24 mouse cellular contexts compared by ENCODE assay signal in genomic region chr13:39903319-39903718, GRCm38 (mm10).
DNase-seq lines count a peak whose midpoint lies in the region; ATAC-seq lines count a peak whose summit lies in the region.
"Had no signal": no experiment of that assay in that cellular context is flagged by ENCODE, and none has a peak within 500 bp of the region (broad histone marks: within the 10 kb centered on the region; RNA-seq: fewer than 3 reads in every experiment).

No protein-coding gene starts in this region.

- no peak for ATAC-seq in embryonic facial prominence, embryonic 14.5 days (ENCODE audit: low read depth)
- ATAC-seq in hindbrain, embryonic 11.5 days (ENCODE audit: low FRiP score) = no peak; the same call in 1 of the 2 replicates
- no peak for ATAC-seq in hindbrain, embryonic 13.5 days (ENCODE audit: low FRiP score)
- ATAC-seq in midbrain, embryonic 13.5 days = 0 out of 2 replicates have a peak, but pooled peaks have one; percentile 63
- no peak for ATAC-seq in midbrain, embryonic 16.5 days
- 0 out of 2 replicates have a peak, but pooled peaks have one; percentile 39 for ATAC-seq in midbrain, embryonic 15.5 days (replicated peaks)
- ATAC-seq: CD4-positive, CD25-positive, alpha-beta regulatory T cell, adult 4 months; hindbrain, embryonic 16.5 days; intestine, embryonic 15.5 days had no signal

- H3K36me3 ChIP-seq in embryonic facial prominence, embryonic 14.5 days (ENCODE audit: control insufficient read depth, insufficient read depth, low read length) = no peaks in the 10 kb centered on the region
- H3K36me3 ChIP-seq in embryonic facial prominence, embryonic 10.5 days (replicated peaks) = no peaks in the 10 kb centered on the region
- H3K36me3 ChIP-seq in hindbrain, embryonic 11.5 days (ENCODE audit: control insufficient read depth, insufficient read depth, low read length) = no peaks in the 10 kb centered on the region
- H3K36me3 ChIP-seq in hindbrain, embryonic 13.5 days = no peaks in the 10 kb centered on the region
- no peaks in the 10 kb centered on the region for H3K36me3 ChIP-seq in midbrain, embryonic 13.5 days
- no peaks in the 10 kb centered on the region for H3K36me3 ChIP-seq in midbrain, embryonic 16.5 days (ENCODE audit: control insufficient read depth, insufficient read depth, low read length)
- no peaks in the 10 kb centered on the region for H3K36me3 ChIP-seq in midbrain, embryonic 15.5 days (replicated peaks)
- H3K36me3 ChIP-seq: embryonic facial prominence, embryonic 15.5 days; G1E; heart, embryonic 13.5 days; intestine, embryonic 15.5 days had no signal

- no peak overlapping the region for H3K9ac ChIP-seq in embryonic facial prominence, embryonic 14.5 days (ENCODE audit: low read depth, low read length)
- H3K9ac ChIP-seq in hindbrain, embryonic 11.5 days (ENCODE audit: low read depth, low read length) = no peak overlapping the region
- H3K9ac ChIP-seq in hindbrain, embryonic 13.5 days = no peak overlapping the region
- H3K9ac ChIP-seq in midbrain, embryonic 13.5 days (replicated peaks) = no peak overlapping the region
- no peak overlapping the region for H3K9ac ChIP-seq in midbrain, embryonic 16.5 days (ENCODE audit: low read depth, low read length)
- H3K9ac ChIP-seq in midbrain, embryonic 15.5 days = no peak overlapping the region
- H3K9ac ChIP-seq: embryonic facial prominence, embryonic 15.5 days; heart, embryonic 13.5 days; intestine, embryonic 15.5 days had no signal

- no peaks in the 10 kb centered on the region for H3K4me1 ChIP-seq in embryonic facial prominence, embryonic 14.5 days (ENCODE audit: control insufficient read depth, insufficient read depth, low read length)
- H3K4me1 ChIP-seq in embryonic facial prominence, embryonic 10.5 days = peaks cover 7% of the 10 kb centered on the region
- no peaks in the 10 kb centered on the region for H3K4me1 ChIP-seq in hindbrain, embryonic 11.5 days (replicated peaks; ENCODE audit: control insufficient read depth, insufficient read depth, low read length)
- peaks cover 13% of the 10 kb centered on the region for H3K4me1 ChIP-seq in hindbrain, embryonic 13.5 days (replicated peaks)
- H3K4me1 ChIP-seq in midbrain, embryonic 13.5 days (replicated peaks) = peaks cover 12% of the 10 kb centered on the region
- H3K4me1 ChIP-seq in midbrain, embryonic 16.5 days (ENCODE audit: control insufficient read depth, insufficient read depth, low read length) = no peaks in the 10 kb centered on the region
- 0 out of 2 replicates have a peak, but pooled peaks cover 3% of the 10 kb centered on the region for H3K4me1 ChIP-seq in midbrain, embryonic 15.5 days
- H3K4me1 ChIP-seq: embryonic facial prominence, embryonic 15.5 days; intestine, embryonic 15.5 days had no signal

- WGBS in embryonic facial prominence, embryonic 14.5 days = 56% methylated on average over 3 of the region's 3 CpGs
- WGBS in embryonic facial prominence, embryonic 10.5 days = 59% methylated on average over 3 of the region's 3 CpGs
- 59% methylated on average over 3 of the region's 3 CpGs for WGBS in hindbrain, embryonic 11.5 days
- 33% methylated on average over 3 of the region's 3 CpGs for WGBS in hindbrain, embryonic 13.5 days
- WGBS in midbrain, embryonic 13.5 days = 29% methylated on average over 3 of the region's 3 CpGs
- WGBS in midbrain, embryonic 16.5 days = 40% methylated on average over 3 of the region's 3 CpGs
- 36% methylated on average over 3 of the region's 3 CpGs for WGBS in midbrain, embryonic 15.5 days

- no peak overlapping the region for H3K27ac ChIP-seq in embryonic facial prominence, embryonic 14.5 days (replicated peaks; ENCODE audit: low read depth, low read length)
- no peak overlapping the region for H3K27ac ChIP-seq in embryonic facial prominence, embryonic 10.5 days (replicated peaks)
- no peak overlapping the region for H3K27ac ChIP-seq in hindbrain, embryonic 11.5 days (ENCODE audit: low read depth, low read length)
- no peak overlapping the region for H3K27ac ChIP-seq in hindbrain, embryonic 13.5 days
- no peak overlapping the region for H3K27ac ChIP-seq in midbrain, embryonic 13.5 days
- H3K27ac ChIP-seq in midbrain, embryonic 16.5 days (ENCODE audit: low read length) = no peak overlapping the region
- no peak overlapping the region for H3K27ac ChIP-seq in midbrain, embryonic 15.5 days
- H3K27ac ChIP-seq: embryonic facial prominence, embryonic 15.5 days; gastrocnemius, adult 2 months; heart, embryonic 13.5 days; intestine, embryonic 15.5 days had no signal

- H3K4me2 ChIP-seq in embryonic facial prominence, embryonic 14.5 days (ENCODE audit: low read depth, low read length) = no peak overlapping the region
- H3K4me2 ChIP-seq in hindbrain, embryonic 11.5 days (replicated peaks; ENCODE audit: low read depth, low read length) = no peak overlapping the region
- no peak overlapping the region for H3K4me2 ChIP-seq in hindbrain, embryonic 13.5 days
- no peak overlapping the region for H3K4me2 ChIP-seq in midbrain, embryonic 13.5 days (replicated peaks)
- H3K4me2 ChIP-seq in midbrain, embryonic 16.5 days (ENCODE audit: low read length) = no peak overlapping the region
- H3K4me2 ChIP-seq in midbrain, embryonic 15.5 days = no peak overlapping the region
- H3K4me2 ChIP-seq: embryonic facial prominence, embryonic 15.5 days; heart, embryonic 13.5 days; intestine, embryonic 15.5 days had no signal

- peak; percentile 10 for DNase-seq in embryonic facial prominence, embryonic 14.5 days (ENCODE audit: low spot score)
- no peak for DNase-seq in embryonic facial prominence, embryonic 10.5 days (ENCODE audit: low spot score)
- DNase-seq in hindbrain, embryonic 11.5 days (ENCODE audit: low spot score) = peak; percentile 24
- no peak for DNase-seq in adrenal gland, postnatal 14 days
- DNase-seq: adrenal gland, adult 8-10 months; B cell, adult 2 months; cerebellum, adult 18-20 months; cerebellum, adult 9-11 months; cerebellum, postnatal 36 days; gastrocnemius, adult 2 months; gastrocnemius, postnatal 25 days; heart, postnatal 36 days; kidney, adult 18-20 months had no signal

- no peak overlapping the region for H3K4me3 ChIP-seq in embryonic facial prominence, embryonic 14.5 days (ENCODE audit: low read depth, low read length)
- H3K4me3 ChIP-seq in embryonic facial prominence, embryonic 10.5 days = no peak overlapping the region
- no peak overlapping the region for H3K4me3 ChIP-seq in hindbrain, embryonic 11.5 days (ENCODE audit: low read depth, low read length)
- H3K4me3 ChIP-seq in hindbrain, embryonic 13.5 days = no peak overlapping the region
- no peak overlapping the region for H3K4me3 ChIP-seq in midbrain, embryonic 13.5 days (replicated peaks)
- no peak overlapping the region for H3K4me3 ChIP-seq in midbrain, embryonic 16.5 days (ENCODE audit: low read depth, low read length)
- no peak overlapping the region for H3K4me3 ChIP-seq in midbrain, embryonic 15.5 days
- H3K4me3 ChIP-seq: embryonic facial prominence, embryonic 15.5 days; erythroblast, embryonic 14.5 days; gastrocnemius, adult 2 months; heart, embryonic 13.5 days; intestine, embryonic 15.5 days had no signal

- no peaks in the 10 kb centered on the region for H3K27me3 ChIP-seq in embryonic facial prominence, embryonic 14.5 days (replicated peaks; ENCODE audit: control insufficient read depth, insufficient read depth, low read length)
- H3K27me3 ChIP-seq in embryonic facial prominence, embryonic 10.5 days (replicated peaks; ENCODE audit: low read depth, poor library complexity, severe bottlenecking) = no peaks in the 10 kb centered on the region
- H3K27me3 ChIP-seq in hindbrain, embryonic 11.5 days (ENCODE audit: control insufficient read depth, insufficient read depth, low read length) = no peaks in the 10 kb centered on the region
- H3K27me3 ChIP-seq in hindbrain, embryonic 13.5 days = no peaks in the 10 kb centered on the region
- H3K27me3 ChIP-seq in midbrain, embryonic 13.5 days = no peaks in the 10 kb centered on the region
- H3K27me3 ChIP-seq in midbrain, embryonic 16.5 days (ENCODE audit: control insufficient read depth, insufficient read depth, low read depth, low read length) = no peaks in the 10 kb centered on the region
- H3K27me3 ChIP-seq in midbrain, embryonic 15.5 days (replicated peaks) = no peaks in the 10 kb centered on the region
- H3K27me3 ChIP-seq: embryonic facial prominence, embryonic 15.5 days; heart, embryonic 13.5 days; intestine, embryonic 15.5 days had no signal

- H3K9me3 ChIP-seq in embryonic facial prominence, embryonic 14.5 days (ENCODE audit: control insufficient read depth, low read length) = no peaks in the 10 kb centered on the region
- no peaks in the 10 kb centered on the region for H3K9me3 ChIP-seq in embryonic facial prominence, embryonic 10.5 days
- H3K9me3 ChIP-seq in hindbrain, embryonic 11.5 days (ENCODE audit: control insufficient read depth, low read length) = no peaks in the 10 kb centered on the region
- no peaks in the 10 kb centered on the region for H3K9me3 ChIP-seq in hindbrain, embryonic 13.5 days
- H3K9me3 ChIP-seq in midbrain, embryonic 13.5 days = no peaks in the 10 kb centered on the region
- no peaks in the 10 kb centered on the region for H3K9me3 ChIP-seq in midbrain, embryonic 16.5 days (replicated peaks; ENCODE audit: control insufficient read depth, low read length, poor library complexity, severe bottlenecking)
- no peaks in the 10 kb centered on the region for H3K9me3 ChIP-seq in midbrain, embryonic 15.5 days
- H3K9me3 ChIP-seq: embryonic facial prominence, embryonic 15.5 days; heart, embryonic 13.5 days; intestine, embryonic 15.5 days had no signal

Comparison
In these comparisons a context has a peak if more than half of its experiments do, and no peak if none do; other contexts are left out.
1. ATAC-seq: peak in midbrain, embryonic 13.5 days (single experiment) and midbrain, embryonic 15.5 days (single experiment); none in embryonic facial prominence, embryonic 14.5 days (single experiment), hindbrain, embryonic 11.5 days (single experiment), hindbrain, embryonic 13.5 days (single experiment) and midbrain, embryonic 16.5 days (single experiment).
2. DNase-seq: peak in embryonic facial prominence, embryonic 14.5 days (single experiment) and hindbrain, embryonic 11.5 days (single experiment); none in embryonic facial prominence, embryonic 10.5 days (single experiment) and adrenal gland, postnatal 14 days (single experiment).